Mouse (Mus musculus) c-Kit-positive CD71-positive TER-119-positive erythroid progenitor cells, embryonic 14.5 days (primary cell): ENCODE data around the gene Dus3l.

Experiments used
- DNase-seq: peaks from one replicate; pipeline ENCODE4 v3.0.0-alpha.2; 2013; ENCODE audit warnings: low spot score

Dus3l gene

DNA sequence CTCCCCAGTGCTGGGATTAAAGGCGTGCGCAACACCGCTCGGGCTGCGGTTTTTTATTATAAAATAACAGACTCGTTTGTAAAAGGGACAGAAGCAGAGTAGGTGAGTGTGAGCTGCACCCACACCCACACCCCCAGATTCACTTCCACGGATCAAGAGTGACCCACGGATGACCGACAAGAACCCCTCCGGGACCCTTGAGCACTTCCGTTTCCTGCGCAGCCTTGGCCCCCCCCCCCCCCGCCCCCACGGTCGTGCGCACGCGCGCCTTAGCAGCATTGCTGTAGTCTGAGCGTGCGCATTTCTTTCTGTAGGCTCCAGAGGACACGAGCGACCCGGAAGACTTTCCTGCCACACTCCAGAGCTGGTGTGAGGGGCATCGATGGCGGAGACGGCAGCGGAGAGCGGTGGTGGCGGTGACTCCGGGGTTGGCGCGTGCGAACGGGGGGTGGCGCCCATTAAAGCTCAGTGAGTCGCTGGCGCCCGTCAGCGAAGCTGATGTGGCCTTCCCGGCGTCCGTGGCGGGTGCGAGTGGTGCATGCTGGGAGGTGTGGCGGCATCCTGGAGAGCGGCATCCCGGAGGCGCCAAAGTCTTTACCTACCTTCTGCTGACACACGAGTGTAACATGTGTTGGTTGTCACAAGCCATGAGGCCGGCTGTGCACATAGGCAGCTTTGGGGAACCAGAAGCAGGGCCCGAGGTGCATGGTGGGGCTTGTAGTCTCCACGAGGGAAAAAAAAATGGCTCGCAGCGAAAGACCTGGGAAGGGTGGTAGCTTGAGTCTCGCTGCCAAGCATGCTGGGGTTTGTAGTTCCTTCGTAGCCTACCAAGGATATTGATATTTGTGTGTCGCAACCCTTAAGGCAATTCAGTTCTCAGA, at the start of gene Dus3l:
Gene Dus3l, plus strand, starts transcription at position 284 of the 881 bp plus-strand sequence.
- peak; percentile 86 for DNase-seq

DNA sequence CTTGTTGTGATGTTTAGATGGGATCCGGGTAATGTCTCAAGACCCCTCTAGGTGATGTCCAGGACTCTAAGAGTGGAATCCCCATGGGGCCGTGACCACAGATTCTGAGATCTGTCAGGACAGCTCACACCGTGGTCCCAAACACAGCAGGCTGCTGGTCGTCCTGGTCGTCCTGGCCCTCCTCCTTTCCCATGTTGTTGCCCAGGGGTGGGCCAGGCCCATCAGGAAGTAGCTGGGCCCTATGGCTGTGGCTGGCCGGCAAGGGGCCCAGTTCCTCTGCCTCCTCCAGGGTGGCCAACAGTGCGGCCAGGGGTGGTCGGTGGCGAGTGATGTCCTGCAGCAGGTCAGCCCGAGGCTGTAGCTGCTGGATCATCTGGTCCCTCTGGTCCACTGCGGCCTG, 49.2 kb upstream of the Dus3l start:
- DNase-seq, result no peak

- DNase-seq, result no peak
Measured at GRCm38 (mm10) chr17:56715914-56716654, 48.5 kb upstream of the Dus3l start.

DNA sequence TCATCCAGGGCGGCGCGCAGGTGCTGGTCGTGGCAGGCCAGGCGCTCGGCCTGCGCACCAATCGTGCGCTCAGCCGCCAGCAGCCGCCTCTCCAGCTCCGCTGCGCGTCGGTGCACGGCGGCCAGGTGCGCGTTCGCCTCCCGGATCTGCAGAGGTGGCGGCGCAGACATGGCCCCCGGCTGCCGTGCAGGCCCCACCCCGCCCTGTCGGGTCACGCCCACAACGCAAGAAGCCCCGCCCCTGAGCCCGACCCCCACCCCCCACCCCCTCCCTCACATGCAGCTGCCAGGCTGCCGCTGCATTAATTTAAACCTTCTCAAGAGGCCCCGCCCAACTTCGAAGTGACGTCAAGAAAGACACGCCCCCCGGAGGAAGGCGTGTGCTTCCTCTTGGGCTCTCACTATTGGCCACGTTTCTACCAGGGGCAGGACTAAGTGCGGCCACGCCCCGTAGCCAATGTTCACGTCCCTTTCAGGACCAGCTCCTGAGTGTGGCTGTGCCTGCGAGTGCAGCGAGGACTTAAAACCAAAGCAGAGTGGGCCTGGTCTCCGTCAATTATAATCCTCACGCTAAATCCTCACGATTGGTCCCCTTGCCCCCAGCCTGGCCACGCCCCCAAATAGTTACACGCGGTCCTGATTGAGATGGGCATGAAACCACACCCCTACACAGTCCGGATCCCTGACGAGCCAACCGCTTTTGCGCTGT, 47.7 kb upstream of the Dus3l start:
- DNase-seq, result peak; percentile 99

DNA sequence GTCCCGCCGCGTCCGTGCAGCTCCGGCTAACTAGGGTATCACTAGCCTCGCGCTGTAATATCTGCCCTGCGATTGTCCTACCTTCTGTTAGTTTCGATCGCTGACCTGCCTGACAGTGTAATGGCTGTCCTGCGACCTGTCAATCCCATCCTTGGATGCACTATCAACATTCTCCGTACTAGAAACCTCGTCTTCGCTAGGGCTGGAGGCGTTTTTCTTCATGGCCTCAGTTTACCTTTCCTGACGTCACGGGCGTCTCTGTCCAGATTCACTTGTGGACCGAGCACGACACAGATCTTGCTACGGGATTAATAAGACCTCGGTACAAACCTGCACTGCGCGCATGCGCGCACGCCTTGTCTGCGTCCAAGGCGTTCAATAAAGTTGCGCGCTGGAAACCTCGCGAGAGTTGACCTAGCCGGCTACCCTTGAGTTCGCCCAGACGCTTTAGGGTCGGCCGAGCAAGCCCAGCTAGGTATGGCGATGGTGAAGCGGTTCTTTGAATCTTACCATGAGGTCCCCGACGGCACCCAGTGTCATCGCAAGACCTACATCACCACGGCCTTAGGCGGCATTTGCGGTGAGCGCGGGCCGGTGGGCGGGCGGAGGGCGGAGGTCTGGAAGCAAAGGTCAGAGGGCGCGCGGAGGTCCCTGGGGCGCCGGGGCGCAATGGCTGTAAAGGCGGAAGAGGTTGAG, 47.0 kb upstream of the Dus3l start, which contains the start of the genes Ndufa11 and Vmac:
Gene Ndufa11, plus strand, starts transcription at position 405 of the 696 bp plus-strand sequence.
Gene Vmac, minus strand, starts transcription at position 660 of the 696 bp plus-strand sequence.
- DNase-seq, result peak; percentile 98

- DNase-seq, result no peak
Measured at GRCm38 (mm10) chr17:56722441-56722840, 42.1 kb upstream of the Dus3l start.

- DNase-seq, result no peak
Measured at GRCm38 (mm10) chr17:56723419-56724161, 41.0 kb upstream of the Dus3l start.

GRCm38 (mm10) chr17:56727029-56727649, 37.4 kb upstream of the Dus3l start:
- DNase-seq, result no peak

DNA sequence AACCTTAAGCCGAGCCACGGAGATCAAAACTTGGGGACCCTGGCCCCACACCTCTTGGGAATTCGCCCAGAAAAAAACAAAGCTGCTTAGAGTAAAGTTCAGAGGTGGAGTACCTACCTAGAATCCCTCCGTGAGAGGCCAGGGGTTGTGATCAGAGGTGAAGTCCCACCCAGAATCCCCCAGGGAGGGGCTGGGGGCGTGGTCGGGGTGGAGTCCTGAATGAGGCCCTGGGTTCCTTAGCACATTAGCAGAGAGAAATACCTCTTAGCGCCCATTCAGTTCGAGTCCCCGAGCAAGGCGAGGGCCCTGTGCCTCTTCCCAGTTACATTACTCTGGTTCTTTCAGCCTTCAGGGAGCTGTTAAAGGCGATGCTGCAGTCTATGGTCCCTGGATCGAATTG, 36.9 kb upstream of the Dus3l start:
- peak; percentile 33 for DNase-seq

DNA sequence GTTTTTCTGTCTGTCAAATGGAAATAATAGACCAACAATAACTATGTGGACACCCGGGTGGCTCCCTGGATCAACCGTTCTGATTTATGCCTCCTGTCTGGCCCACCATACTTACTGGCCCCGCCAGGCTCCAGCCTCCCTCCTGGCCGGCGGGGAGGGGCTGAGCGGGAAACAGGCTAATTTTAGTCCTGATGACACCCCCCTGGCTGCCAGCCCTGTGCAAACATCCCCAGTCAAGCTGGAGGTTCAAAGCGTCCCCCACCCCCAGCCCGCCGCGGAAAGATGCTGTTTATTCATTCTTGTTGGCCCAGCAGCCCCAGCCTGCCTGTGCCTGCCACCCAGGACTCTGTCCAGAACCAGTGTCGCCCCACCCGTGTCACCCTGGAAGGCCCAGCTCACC, 36.4 kb upstream of the Dus3l start:
- no peak for DNase-seq

GRCm38 (mm10) chr17:56729151-56729550, 35.4 kb upstream of the Dus3l start:
- DNase-seq, result no peak

- DNase-seq, result no peak
Measured at GRCm38 (mm10) chr17:56729656-56730055, 34.9 kb upstream of the Dus3l start.

- DNase-seq, result no peak
Measured at GRCm38 (mm10) chr17:56736534-56736933, 28.0 kb upstream of the Dus3l start.

DNA sequence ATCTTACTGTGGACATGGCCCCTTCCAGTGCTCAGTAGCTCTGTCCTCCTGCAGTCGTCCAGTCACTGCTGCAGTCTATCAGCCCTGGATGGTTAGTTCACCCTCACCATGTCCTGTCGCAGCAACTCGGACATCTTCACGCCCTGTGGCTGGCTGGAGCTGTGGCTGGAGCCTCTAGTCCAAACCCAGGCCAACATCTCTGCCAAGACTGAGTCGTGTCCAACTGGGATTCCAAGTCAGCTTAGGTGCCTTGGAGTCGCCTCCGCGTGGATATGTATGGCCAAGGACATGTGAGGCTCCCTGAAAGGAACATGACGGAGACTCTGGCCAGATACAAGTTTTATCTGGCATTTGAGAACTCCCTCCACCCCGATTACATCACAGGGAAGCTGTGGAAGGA, 26.3 kb upstream of the Dus3l start:
- no peak for DNase-seq

DNA sequence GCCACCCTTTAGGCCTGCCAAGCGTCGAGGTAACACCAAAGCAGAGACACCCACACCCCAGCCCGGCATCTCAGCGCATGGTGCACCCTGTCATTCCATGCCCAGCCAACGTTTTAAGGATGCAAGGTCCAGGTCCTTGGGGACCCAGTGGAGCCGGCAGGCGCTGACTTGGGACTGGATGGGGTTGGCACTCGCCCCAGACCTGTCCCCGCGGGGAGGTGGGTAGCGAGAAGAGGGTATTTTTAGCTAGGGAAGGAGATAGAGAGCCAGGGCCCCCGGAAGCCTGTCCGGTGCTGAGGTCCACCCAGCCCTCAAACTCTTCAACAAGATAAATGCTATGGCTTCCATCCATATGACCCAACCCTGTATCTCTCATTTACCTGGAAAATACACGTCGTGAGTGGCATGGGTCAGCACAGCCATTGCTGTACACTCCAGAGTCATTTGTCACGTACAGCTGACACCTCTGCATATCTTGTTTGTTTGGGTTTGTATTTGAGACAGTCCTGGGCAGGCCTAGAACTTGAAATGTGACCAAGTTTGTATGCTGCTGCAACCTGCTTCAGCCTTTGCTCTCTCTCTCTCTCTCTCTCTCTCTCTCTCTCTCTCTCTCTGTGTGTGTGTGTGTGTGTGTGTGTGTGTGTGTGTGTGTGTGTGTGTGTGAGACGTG, 24.3 kb upstream of the Dus3l start:
- DNase-seq, result no peak

- DNase-seq, result no peak
Measured at GRCm38 (mm10) chr17:56740788-56741160, 23.8 kb upstream of the Dus3l start.

DNA sequence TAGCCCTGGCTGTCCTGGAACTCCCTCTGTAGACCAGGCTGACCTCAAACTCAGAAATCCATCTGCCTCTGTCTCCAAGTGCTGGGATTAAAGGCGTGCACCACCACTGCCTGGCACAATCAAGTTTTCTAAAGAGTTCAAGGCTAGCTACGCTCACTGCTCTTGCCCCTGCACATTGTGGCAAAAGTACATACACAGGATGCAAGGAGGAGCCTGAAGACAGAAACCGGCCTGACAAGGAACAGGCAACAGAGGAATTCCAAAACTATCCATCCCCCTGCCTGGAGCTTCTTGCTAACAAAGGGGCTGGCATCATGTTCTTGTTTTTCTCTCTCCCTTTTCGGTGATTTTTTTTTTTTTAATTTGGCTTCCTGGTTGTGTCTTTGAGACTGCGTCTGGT, 20.4 kb upstream of the Dus3l start:
- DNase-seq, result no peak

- no peak for DNase-seq
Measured at GRCm38 (mm10) chr17:56751404-56752072, 13.0 kb upstream of the Dus3l start.

DNA sequence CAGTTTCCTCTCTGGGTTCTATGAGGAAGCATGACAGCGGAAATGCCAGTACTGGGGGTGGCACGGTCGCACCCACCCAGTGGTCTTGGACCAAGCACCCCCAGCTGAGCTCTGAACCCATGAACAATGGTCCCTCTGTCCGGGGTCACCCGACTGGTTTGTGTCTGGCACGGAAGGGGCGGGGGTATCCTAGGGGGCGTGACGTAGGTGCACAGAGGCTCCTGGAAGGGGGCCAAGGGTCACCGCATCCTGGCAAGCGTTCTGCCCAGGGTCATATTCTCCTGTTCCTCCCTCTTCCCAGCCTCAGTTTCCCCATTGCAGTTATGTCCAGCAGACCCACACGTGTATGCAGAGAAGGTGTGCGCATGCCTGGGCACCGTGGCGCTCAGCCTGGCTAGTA, 11.1 kb upstream of the Dus3l start:
- DNase-seq, result no peak
